Mouse (Mus musculus) heart, adult 11 months (tissue): ENCODE measurements at regions not wholly inside any gene's neighbourhood (a gene's known extent, or its start where the extent isn't known, plus 50 kb on each side); places are given as distances from the start of the nearest gene placed in this dataset.

Experiments used
- DNase-seq: peaks from one replicate; pipeline ENCODE4 v3.0.0; 2022

DNA sequence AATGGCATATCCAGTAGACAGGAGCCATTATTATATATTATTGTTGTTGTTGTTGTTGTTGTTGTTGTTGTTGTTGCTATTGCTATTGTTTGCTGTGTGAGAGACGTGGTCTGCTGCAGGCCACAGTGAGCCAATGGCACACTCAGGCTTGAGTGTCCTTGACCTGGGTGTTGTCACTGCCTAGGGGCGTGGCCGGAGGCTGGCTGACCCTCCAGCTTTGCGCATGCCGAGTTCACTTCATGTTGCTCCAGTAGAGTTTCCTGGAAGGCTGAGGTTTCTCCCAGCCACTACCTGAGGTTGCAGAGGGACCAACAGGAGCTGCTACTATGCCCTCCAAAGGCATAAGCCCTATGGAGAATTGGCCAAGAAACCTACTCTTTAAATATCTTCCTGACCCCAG lies 83.1 kb upstream of the Csf3r start:
- DNase-seq, result no peak

DNA sequence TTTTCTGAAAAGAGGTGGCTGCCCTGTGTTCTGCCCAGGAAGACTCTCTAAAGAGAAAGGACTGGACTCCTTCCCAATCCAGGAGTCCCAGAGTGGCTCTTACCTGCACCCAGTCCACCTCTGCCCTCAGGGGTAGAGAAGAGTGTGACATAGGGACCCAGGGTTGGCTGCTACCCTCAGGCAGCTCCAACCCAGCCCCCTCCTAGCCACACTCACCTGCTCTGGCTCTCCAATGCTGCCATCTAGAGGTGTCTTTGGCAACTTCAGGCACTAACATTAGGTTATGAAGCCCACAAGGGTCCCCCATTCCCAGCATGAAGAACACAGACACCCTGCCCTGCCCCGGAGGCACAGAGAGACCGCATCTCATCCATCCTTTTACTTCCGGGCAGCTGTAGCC lies 82.4 kb upstream of the Csf3r start:
- no peak for DNase-seq

DNA sequence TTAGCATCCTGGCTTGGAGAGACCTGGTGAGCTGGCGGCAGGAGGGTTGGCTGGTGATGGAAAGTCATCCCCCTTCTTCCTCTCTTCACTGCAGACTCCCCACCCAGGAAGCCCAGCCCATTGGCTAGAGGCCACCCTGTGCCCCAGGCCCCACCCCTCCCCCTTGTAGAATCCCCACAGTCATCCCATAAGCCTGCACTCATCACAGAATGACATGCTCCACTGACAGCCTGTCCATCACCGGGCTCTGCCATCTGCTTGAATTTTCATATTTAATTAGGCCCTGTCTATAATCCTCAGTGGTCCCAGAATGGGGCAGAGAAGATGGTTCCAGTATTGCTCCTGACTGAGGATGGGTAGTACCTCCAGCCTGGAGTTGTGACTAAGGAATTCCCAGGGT lies 79.3 kb upstream of the Csf3r start:
- DNase-seq, result no peak

DNA sequence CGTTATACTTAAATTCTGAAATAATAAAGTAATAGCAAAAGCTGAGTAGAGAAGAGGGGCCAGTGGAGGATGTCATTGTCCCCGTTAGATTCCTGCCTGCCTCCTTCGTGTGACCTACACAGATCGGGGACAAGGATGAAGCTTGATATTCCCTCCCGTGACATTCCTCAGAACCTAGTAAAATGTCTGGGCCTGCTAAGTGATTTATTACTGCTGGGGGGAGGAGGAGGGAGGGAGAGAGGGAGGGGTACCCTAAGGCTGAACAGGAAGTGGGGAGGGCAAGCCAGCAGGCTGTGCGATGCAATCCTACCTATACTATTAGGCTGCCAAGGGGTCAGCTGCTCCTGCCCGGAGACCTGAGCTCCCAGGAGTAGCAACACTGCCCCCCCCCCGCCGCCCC lies 64.9 kb upstream of the Csf3r start:
- DNase-seq, result no peak

DNA sequence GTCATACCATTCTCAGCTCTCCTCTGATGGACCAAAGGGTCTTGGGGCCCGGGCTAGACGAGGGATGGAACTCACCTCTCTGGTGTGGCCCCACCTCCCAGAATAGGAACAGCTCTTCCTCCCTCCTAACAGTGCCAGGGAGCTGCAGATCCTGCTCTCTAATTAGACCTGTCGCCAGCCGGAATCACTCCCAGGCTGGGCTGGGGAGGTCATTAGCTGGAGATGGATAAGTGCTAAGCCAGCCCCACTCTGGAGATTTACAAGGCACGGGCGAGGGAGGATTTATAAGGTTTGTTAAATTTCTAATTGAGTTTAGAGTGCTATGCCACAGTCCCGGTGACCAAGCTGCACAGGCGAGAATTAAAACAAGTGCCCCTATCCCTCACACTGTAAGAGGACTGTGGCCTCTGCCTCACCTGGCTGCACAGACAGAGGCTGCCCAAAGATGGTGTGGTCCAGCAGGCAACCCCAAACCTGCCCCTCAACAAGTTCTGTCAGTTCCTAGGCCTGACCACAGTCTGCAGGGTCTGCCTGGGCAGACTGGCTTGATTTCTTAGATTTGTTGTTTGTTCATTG lies 63.6 kb upstream of the Csf3r start:
- DNase-seq, result no peak

DNA sequence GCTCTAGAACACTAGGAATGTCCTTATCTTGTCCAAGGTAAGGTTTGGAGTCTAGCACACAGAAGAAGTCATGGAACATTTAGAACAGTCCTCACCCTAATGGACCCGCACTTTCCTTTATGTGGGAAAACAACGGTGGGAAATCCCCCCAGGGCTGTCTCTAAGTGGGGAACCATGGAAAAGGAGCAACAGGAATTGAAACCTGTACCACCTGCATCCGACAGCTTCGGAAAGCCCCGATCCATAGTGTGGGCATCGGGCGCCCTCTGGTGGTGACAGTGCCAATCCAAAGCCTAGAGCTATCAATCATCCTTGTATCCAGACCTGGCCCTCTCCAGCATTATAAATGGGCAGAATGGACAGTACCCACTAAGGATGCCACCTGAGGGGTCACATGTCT lies 61.7 kb upstream of the Csf3r start:
- peak; percentile 93 for DNase-seq
